Mouse (Mus musculus) heart, postnatal 0 days (tissue): ENCODE measurements at regions not wholly inside any gene's neighbourhood (a gene's known extent, or its start where the extent isn't known, plus 50 kb on each side); places are given as distances from the start of the nearest gene placed in this dataset.

Source experiments
- CTCF ChIP-seq: IDR thresholded peaks from 2 replicates; pipeline ENCODE4 v1.5.1; 2016; ENCODE audit warnings: antibody characterized with exemption, control low read depth, low read depth
- EP300 ChIP-seq: IDR thresholded peaks from 2 replicates; pipeline ENCODE4 v1.6.1; 2016; ENCODE audit warnings: antibody characterized with exemption, low read depth

DNA sequence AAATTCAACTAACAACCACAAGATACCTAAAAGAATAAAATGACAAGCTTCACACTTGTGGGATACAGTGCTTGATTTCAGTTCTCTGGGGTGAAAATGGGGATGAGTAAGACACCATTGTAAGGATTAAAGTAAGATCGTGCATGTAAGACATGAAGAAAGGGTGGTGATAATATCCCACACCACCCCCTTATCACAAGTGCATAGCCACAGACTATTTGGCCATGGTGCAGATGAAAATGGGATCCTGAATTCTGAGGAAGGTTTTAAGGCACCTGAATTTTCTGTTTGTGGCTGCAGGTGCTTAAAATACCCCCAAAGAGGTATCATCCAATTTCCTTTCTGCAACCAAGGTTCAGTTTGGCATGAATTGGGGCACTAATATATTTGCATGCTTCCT lies 627.7 kb upstream of the Acvr2a start:
- no peak for TF ChIP-seq EP300
- TF ChIP-seq CTCF = no peak
